Mouse (Mus musculus): ENCODE results near the gene Olfr173. TPM values are rescaled to one million over a fixed set of nuclear protein-coding genes. Genes with fewer than 3 reads are reported as not detected.

The Olfr173 gene
- not detected in 2 replicates for polyA plus RNA-seq (2015; fragmentation: Nextera tagmentation; extraction: Ambion mirVana)

DNA sequence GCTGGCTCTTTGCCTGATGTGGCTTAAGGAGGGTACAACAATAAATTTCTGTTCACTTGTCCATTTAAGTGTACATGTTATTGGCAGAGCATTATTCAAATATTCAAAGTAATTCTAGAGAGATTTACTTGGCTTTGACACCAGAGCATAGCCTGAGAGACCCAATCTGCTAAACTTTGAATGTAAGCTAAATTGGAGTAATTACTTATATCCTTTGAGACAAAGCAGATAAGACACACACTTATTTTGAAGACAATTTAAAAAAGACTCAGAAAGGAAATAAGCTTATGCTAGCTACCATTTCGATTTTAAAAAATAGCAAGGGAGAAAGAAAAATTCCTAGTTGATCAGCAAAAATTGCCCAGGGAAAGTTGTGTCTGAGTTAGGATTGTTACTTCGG is at the start of gene Olfr173:
Gene Olfr173, minus strand, starts transcription at position 101 of the 400 bp plus-strand sequence.
- no peaks in the 10 kb centered on the region for H3K36me3 ChIP-seq (ENCODE audit: control insufficient read depth, insufficient read depth, low read length)
- ATAC-seq (ENCODE audit: insufficient read depth, low FRiP score): no peak
- WGBS: 71% methylated on average over 2 of the region's 2 CpGs
- H3K4me1 ChIP-seq (ENCODE audit: control insufficient read depth, insufficient read depth, low read length): no peaks in the 10 kb centered on the region
- H3K4me3 ChIP-seq (replicated peaks; ENCODE audit: low read length): no peak within 1 kb of the TSS
- no peak within 1 kb of the TSS for H3K4me2 ChIP-seq (ENCODE audit: low read depth, low read length)
- no peak within 1 kb of the TSS for H3K9ac ChIP-seq (ENCODE audit: low read length)
- no peak within 1 kb of the TSS for H3K27ac ChIP-seq (ENCODE audit: low read length)
- H3K27me3 ChIP-seq (ENCODE audit: control insufficient read depth, insufficient read depth, low read length): no peaks in the 10 kb centered on the region
- H3K9me3 ChIP-seq (replicated peaks; ENCODE audit: control insufficient read depth, low read length): no peaks in the 10 kb centered on the region

GRCm38 (mm10) chr16:58826732-58827319 is 26.8 kb upstream of the Olfr173 start, which contains the start of gene Olfr175-ps1:
Gene Olfr175-ps1, minus strand, starts transcription at chr16:58826782.
- 66% methylated on average over 1 of the region's 1 CpGs for WGBS

DNA sequence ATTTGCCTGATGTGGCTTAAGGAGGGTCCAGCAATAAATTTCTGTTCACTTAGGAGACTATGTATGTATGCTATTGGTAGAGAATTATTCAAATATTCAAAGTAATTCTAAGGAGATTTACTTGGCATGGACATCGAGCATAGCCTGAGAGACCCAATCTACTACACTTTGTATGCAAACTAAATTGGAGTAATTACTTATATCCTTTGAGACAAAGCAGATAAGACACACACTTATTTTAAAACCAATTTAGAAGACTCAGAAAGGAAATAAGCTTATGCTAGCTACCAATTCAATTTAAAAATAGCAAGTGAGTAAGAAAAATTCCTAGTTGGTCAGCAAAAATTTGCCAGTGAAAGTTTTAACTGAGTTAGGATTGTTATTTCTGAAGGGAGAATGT is 37.0 kb downstream of the Olfr173 start, which contains the start of gene Olfr172:
Gene Olfr172, minus strand, starts transcription at position 101 of the 400 bp plus-strand sequence.
- WGBS: 81% methylated on average over 1 of the region's 1 CpGs
- Histone ChIP-seq H3K36me3 (ENCODE audit: control insufficient read depth, insufficient read depth, low read length) (no peaks in the 10 kb centered on the region), H3K4me2 (ENCODE audit: low read depth, low read length) (no peak within 1 kb of the TSS), H3K4me1 (ENCODE audit: control insufficient read depth, insufficient read depth, low read length) (no peaks in the 10 kb centered on the region), H3K9ac (ENCODE audit: low read length) (no peak within 1 kb of the TSS), H3K27ac (ENCODE audit: low read length) (no peak within 1 kb of the TSS), H3K27me3 (ENCODE audit: control insufficient read depth, insufficient read depth, low read length) (no peaks in the 10 kb centered on the region), H3K9me3 (replicated peaks; ENCODE audit: control insufficient read depth, low read length) (no peaks in the 10 kb centered on the region), H3K4me3 (replicated peaks; ENCODE audit: low read length) (no peak within 1 kb of the TSS)
- ATAC-seq (ENCODE audit: insufficient read depth, low FRiP score): no peak

More at GRCm38 (mm10) chr16:58826732-58827319, 26.8 kb upstream of the Olfr173 start, which contains the start of gene Olfr175-ps1:
- Histone ChIP-seq H3K9me3 (replicated peaks; ENCODE audit: control insufficient read depth, low read length) (no peaks in the 10 kb centered on the region), H3K27me3 (ENCODE audit: control insufficient read depth, insufficient read depth, low read length) (no peaks in the 10 kb centered on the region), H3K36me3 (ENCODE audit: control insufficient read depth, insufficient read depth, low read length) (no peaks in the 10 kb centered on the region), H3K9ac (ENCODE audit: low read length) (no peak within 1 kb of the TSS), H3K27ac (ENCODE audit: low read length) (no peak within 1 kb of the TSS), H3K4me1 (ENCODE audit: control insufficient read depth, insufficient read depth, low read length) (no peaks in the 10 kb centered on the region), H3K4me3 (replicated peaks; ENCODE audit: low read length) (no peak within 1 kb of the TSS), H3K4me2 (ENCODE audit: low read depth, low read length) (no peak within 1 kb of the TSS)
- no peak for ATAC-seq (ENCODE audit: insufficient read depth, low FRiP score)

- ATAC-seq (ENCODE audit: insufficient read depth, low FRiP score): no peak
- Histone ChIP-seq H3K27me3 (ENCODE audit: control insufficient read depth, insufficient read depth, low read length) (no peaks in the 10 kb centered on the region), H3K4me1 (ENCODE audit: control insufficient read depth, insufficient read depth, low read length) (no peaks in the 10 kb centered on the region), H3K4me2 (ENCODE audit: low read depth, low read length) (no peak overlapping the region), H3K36me3 (ENCODE audit: control insufficient read depth, insufficient read depth, low read length) (no peaks in the 10 kb centered on the region), H3K9me3 (replicated peaks; ENCODE audit: control insufficient read depth, low read length) (no peaks in the 10 kb centered on the region), H3K4me3 (replicated peaks; ENCODE audit: low read length) (no peak overlapping the region), H3K27ac (ENCODE audit: low read length) (no peak overlapping the region), H3K9ac (ENCODE audit: low read length) (no peak overlapping the region)
Measured at GRCm38 (mm10) chr16:58756191-58756590, 43.9 kb downstream of the Olfr173 start.

DNA sequence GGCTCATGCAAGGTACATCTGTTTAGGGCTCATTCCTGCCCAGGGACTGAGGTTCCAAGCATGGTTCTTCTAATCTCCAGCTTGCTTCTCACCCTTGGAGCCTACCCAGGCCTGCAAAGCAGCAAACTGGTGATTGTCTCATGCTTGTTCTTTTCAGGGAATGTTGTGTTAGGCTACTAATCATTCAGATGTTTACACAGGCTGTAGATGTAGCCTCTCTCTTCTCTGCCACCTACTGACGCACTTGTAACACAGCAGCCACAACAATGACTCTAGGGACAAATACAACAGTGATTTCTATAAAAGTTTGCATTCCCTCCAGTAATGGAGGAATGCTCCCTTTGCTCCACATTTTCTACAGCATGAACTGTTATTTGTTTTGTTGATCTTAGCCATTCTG is 48.8 kb downstream of the Olfr173 start:
- H3K4me3 ChIP-seq (replicated peaks; ENCODE audit: low read length): no peak overlapping the region
- H3K27ac ChIP-seq (ENCODE audit: low read length): no peak overlapping the region
- whole genome bisulfite sequencing: 37% methylated on average over 1 of the region's 1 CpGs
- H3K9ac ChIP-seq (ENCODE audit: low read length): no peak overlapping the region
- H3K36me3 ChIP-seq (ENCODE audit: control insufficient read depth, insufficient read depth, low read length): no peaks in the 10 kb centered on the region
- H3K4me2 ChIP-seq (ENCODE audit: low read depth, low read length): no peak overlapping the region
- H3K27me3 ChIP-seq (ENCODE audit: control insufficient read depth, insufficient read depth, low read length): no peaks in the 10 kb centered on the region
- no peak; the same call in 1 of the 2 replicates for ATAC-seq (ENCODE audit: insufficient read depth, low FRiP score)
- no peaks in the 10 kb centered on the region for H3K4me1 ChIP-seq (ENCODE audit: control insufficient read depth, insufficient read depth, low read length)
- no peaks in the 10 kb centered on the region for H3K9me3 ChIP-seq (replicated peaks; ENCODE audit: control insufficient read depth, low read length)

GRCm38 (mm10) chr16:58746715-58747114 is 53.4 kb downstream of the Olfr173 start:
- no peak for ATAC-seq (ENCODE audit: insufficient read depth, low FRiP score)
- Histone ChIP-seq H3K27ac (ENCODE audit: low read length) (no peak overlapping the region), H3K36me3 (ENCODE audit: control insufficient read depth, insufficient read depth, low read length) (no peaks in the 10 kb centered on the region), H3K4me3 (replicated peaks; ENCODE audit: low read length) (no peak overlapping the region), H3K4me1 (ENCODE audit: control insufficient read depth, insufficient read depth, low read length) (no peaks in the 10 kb centered on the region), H3K27me3 (ENCODE audit: control insufficient read depth, insufficient read depth, low read length) (no peaks in the 10 kb centered on the region), H3K4me2 (ENCODE audit: low read depth, low read length) (no peak overlapping the region), H3K9ac (ENCODE audit: low read length) (no peak overlapping the region), H3K9me3 (replicated peaks; ENCODE audit: control insufficient read depth, low read length) (no peaks in the 10 kb centered on the region)
- WGBS: 70% methylated on average over 4 of the region's 4 CpGs

Small RNAs within 50 kb of the gene (microRNA-seq; reads per million reads assigned to microRNA genes)
- not detected for gene Gm27564

Other genes with a start within 250 kb of the Olfr173 start
- gene Gm813, start 183.3 kb downstream of the Olfr173 start, polyA plus RNA-seq (2015; fragmentation: Nextera tagmentation; extraction: Ambion mirVana): not detected in 2 replicates
- not detected in 2 replicates for gene E330017A01Rik, start 161.5 kb downstream of the Olfr173 start, polyA plus RNA-seq (2015; fragmentation: Nextera tagmentation; extraction: Ambion mirVana)
- gene Cpox, start 130.0 kb downstream of the Olfr173 start, polyA plus RNA-seq (2015; fragmentation: Nextera tagmentation; extraction: Ambion mirVana): 40.4 and 41.1 TPM in 2 replicates
- gene Gpr15, start 81.2 kb downstream of the Olfr173 start, polyA plus RNA-seq (2015; fragmentation: Nextera tagmentation; extraction: Ambion mirVana): 0.14 TPM in 1 of 2 replicates, not detected in the other
- 125 and 138 TPM in 2 replicates for gene Cldnd1, start 72.4 kb downstream of the Olfr173 start, polyA plus RNA-seq (2015; fragmentation: Nextera tagmentation; extraction: Ambion mirVana)
- gene Olfr172, start 37.1 kb downstream of the Olfr173 start, polyA plus RNA-seq (2015; fragmentation: Nextera tagmentation; extraction: Ambion mirVana): not detected in 2 replicates
- gene Olfr175-ps1, start 26.5 kb upstream of the Olfr173 start, polyA plus RNA-seq (2015; fragmentation: Nextera tagmentation; extraction: Ambion mirVana): not detected in 2 replicates
- not detected in 2 replicates for gene Olfr177, start 74.5 kb upstream of the Olfr173 start, polyA plus RNA-seq (2015; fragmentation: Nextera tagmentation; extraction: Ambion mirVana)
- not detected in 2 replicates for gene Olfr178, start 91.8 kb upstream of the Olfr173 start, polyA plus RNA-seq (2015; fragmentation: Nextera tagmentation; extraction: Ambion mirVana)
- not detected in 2 replicates for gene Olfr181, start 128.5 kb upstream of the Olfr173 start, polyA plus RNA-seq (2015; fragmentation: Nextera tagmentation; extraction: Ambion mirVana)
- not detected in 2 replicates for gene Olfr180, start 129.1 kb upstream of the Olfr173 start, polyA plus RNA-seq (2015; fragmentation: Nextera tagmentation; extraction: Ambion mirVana)
- gene Olfr183, start 195.1 kb upstream of the Olfr173 start, polyA plus RNA-seq (2015; fragmentation: Nextera tagmentation; extraction: Ambion mirVana): not detected in 2 replicates
- gene Olfr186, start 230.0 kb upstream of the Olfr173 start, polyA plus RNA-seq (2015; fragmentation: Nextera tagmentation; extraction: Ambion mirVana): 0.21 TPM in 1 of 2 replicates, not detected in the other
- 0.24 TPM in 1 of 2 replicates, not detected in the other for gene Olfr187, start 239.5 kb upstream of the Olfr173 start, polyA plus RNA-seq (2015; fragmentation: Nextera tagmentation; extraction: Ambion mirVana)